Mouse (Mus musculus): ENCODE data around the gene Brms1l. TPM values are rescaled to one million over a fixed set of nuclear protein-coding genes. Genes with fewer than 3 reads are reported as not detected.
A peak's percentile ranks its signal among the peaks of the same experiment; 100 is the strongest.

The Brms1l gene
- total RNA-seq, 2 experiments from 2014 or later, result 28.2 to 38.0 TPM

GRCm38 (mm10) chr12:55859409-55860349 lies 23.6 kb downstream of the Brms1l start:
- DNase-seq, result no peak

GRCm38 (mm10) chr12:55860631-55861030 lies 24.5 kb downstream of the Brms1l start:
- no peak for DNase-seq

- no peak for DNase-seq
Observed at GRCm38 (mm10) chr12:55867738-55868137, 31.6 kb downstream of the Brms1l start.

GRCm38 (mm10) chr12:55869622-55870322 lies 33.6 kb downstream of the Brms1l start:
- DNase-seq, result no peak

GRCm38 (mm10) chr12:55885449-55885848 lies 49.3 kb downstream of the Brms1l start:
- no peak for DNase-seq

GRCm38 (mm10) chr12:55888570-55888969 lies 52.4 kb downstream of the Brms1l start:
- DNase-seq, result peak; percentile 9

GRCm38 (mm10) chr12:55904801-55905200 lies 68.7 kb downstream of the Brms1l start:
- no peak for DNase-seq

- DNase-seq, result no peak
Observed at GRCm38 (mm10) chr12:55912138-55912537, 76.0 kb downstream of the Brms1l start.

GRCm38 (mm10) chr12:55913201-55913600 lies 77.1 kb downstream of the Brms1l start:
- DNase-seq, result no peak

GRCm38 (mm10) chr12:55916250-55916649 lies 80.1 kb downstream of the Brms1l start:
- no peak for DNase-seq

- no peak for DNase-seq
Observed at GRCm38 (mm10) chr12:55917020-55917419, 80.9 kb downstream of the Brms1l start.

Small RNAs within 50 kb of the gene (microRNA-seq; reads per million reads assigned to microRNA genes)
- 3.7 reads per million for gene Gm23394

Other genes with a start within 250 kb of the Brms1l start
- gene Insm2, start 236.9 kb upstream of the Brms1l start, total RNA-seq (2021), result 1 to 10 TPM; 1.4 to 2.0 TPM
- 10 to 100 TPM; 55.1 to 63.8 TPM for gene Ralgapa1, start 15.2 kb upstream of the Brms1l start, total RNA-seq (2021)